Mouse (Mus musculus) embryonic fibroblast, embryonic 13.5 days (primary cell): Measurements from ENCODE around the gene Erich2.

Source experiments
- CTCF ChIP-seq: IDR thresholded peaks from 2 replicates; pipeline ENCODE4 v1.5.1; 2011; ENCODE audit warnings: mild to moderate bottlenecking, control low read depth, low read length, moderate library complexity, borderline replicate concordance; ENCODE audit not compliant: insufficient read depth
- POLR2A ChIP-seq: IDR thresholded peaks from 2 replicates; pipeline ENCODE4 v1.6.1; 2011; ENCODE audit warnings: low read depth, mild to moderate bottlenecking, control low read depth, low read length, moderate library complexity

DNA sequence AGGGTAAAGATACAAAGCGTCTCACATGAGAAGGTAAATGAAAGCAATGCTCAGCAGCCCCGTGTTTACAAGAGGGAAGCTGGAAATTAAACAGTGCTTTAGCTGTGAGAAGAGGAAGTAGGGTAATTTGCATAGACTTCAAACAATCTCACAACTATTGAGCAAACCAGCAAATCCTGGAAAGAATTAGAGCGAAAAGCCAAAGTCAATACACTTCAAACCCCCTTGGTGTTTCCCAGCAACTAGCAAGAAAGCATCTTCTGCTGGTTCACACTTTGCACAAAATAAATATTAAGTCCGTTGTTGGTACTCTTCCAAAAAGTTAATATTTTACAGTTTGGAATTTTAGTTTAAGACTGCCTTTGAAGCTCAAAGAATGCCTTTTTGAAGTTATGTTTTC is 2.7 kb upstream of the Erich2 start:
- TF ChIP-seq POLR2A (no peak), CTCF (no peak)
